14 mouse cellular contexts compared by ENCODE assay signal in genomic region chr11:57601806-57602455, GRCm38 (mm10). TPM values are rescaled to one million over a fixed set of nuclear protein-coding genes. Genes with fewer than 3 reads are reported as not detected.
DNase-seq lines count a peak whose midpoint lies in the region; ATAC-seq and TF ChIP-seq lines count a peak whose summit lies in the region.
"Had no signal": no experiment of that assay in that cellular context is flagged by ENCODE, and none has a peak within 500 bp of the region (broad histone marks: within the 10 kb centered on the region; RNA-seq: fewer than 3 reads in every experiment).

No protein-coding gene starts in this region.

- H3K4me3 ChIP-seq in heart, embryonic 12.5 days, result no peak overlapping the region
- no peak overlapping the region for H3K4me3 ChIP-seq in midbrain, embryonic 12.5 days
- no peak overlapping the region for H3K4me3 ChIP-seq in midbrain, embryonic 11.5 days (ENCODE audit: low read depth, low read length)
- H3K4me3 ChIP-seq in liver, postnatal 0 days (ENCODE audit: low read depth, low read length), result no peak overlapping the region
- H3K4me3 ChIP-seq in hindbrain, embryonic 14.5 days (replicated peaks; ENCODE audit: low read length), result no peak overlapping the region
- H3K4me3 ChIP-seq: embryonic facial prominence, embryonic 15.5 days; megakaryocyte, embryonic 14.5 days had no signal

- ATAC-seq in heart, embryonic 12.5 days (ENCODE audit: insufficient number of reproducible peaks, low FRiP score), result no peak
- ATAC-seq in midbrain, embryonic 12.5 days (ENCODE audit: low FRiP score, low read depth), result no peak
- ATAC-seq in midbrain, embryonic 11.5 days (ENCODE audit: low FRiP score), result no peak
- ATAC-seq in liver, postnatal 0 days, result peak; percentile 50; the same call in 1 of the 2 replicates
- ATAC-seq in hindbrain, embryonic 14.5 days (ENCODE audit: low FRiP score), result no peak
- ATAC-seq: forebrain, embryonic 14.5 days; intestine, embryonic 16.5 days had no signal

- no peak overlapping the region for H3K9ac ChIP-seq in heart, embryonic 12.5 days
- no peak overlapping the region for H3K9ac ChIP-seq in midbrain, embryonic 12.5 days (replicated peaks)
- H3K9ac ChIP-seq in midbrain, embryonic 11.5 days (ENCODE audit: low read length), result no peak overlapping the region
- no peak overlapping the region for H3K9ac ChIP-seq in liver, postnatal 0 days (replicated peaks)
- no peak overlapping the region for H3K9ac ChIP-seq in hindbrain, embryonic 14.5 days
- H3K9ac ChIP-seq: embryonic facial prominence, embryonic 15.5 days had no signal

- peaks cover 13% of the 10 kb centered on the region for H3K27me3 ChIP-seq in heart, embryonic 12.5 days (replicated peaks)
- H3K27me3 ChIP-seq in midbrain, embryonic 12.5 days, result peaks cover 66% of the 10 kb centered on the region
- peaks cover 10% of the 10 kb centered on the region for H3K27me3 ChIP-seq in midbrain, embryonic 11.5 days (ENCODE audit: control insufficient read depth, insufficient read depth, low read length)
- H3K27me3 ChIP-seq in liver, postnatal 0 days (ENCODE audit: insufficient read depth, low read length), result no peaks in the 10 kb centered on the region
- no peaks in the 10 kb centered on the region for H3K27me3 ChIP-seq in hindbrain, embryonic 14.5 days (ENCODE audit: control insufficient read depth, insufficient read depth, low read length)
- H3K27me3 ChIP-seq: embryonic facial prominence, embryonic 15.5 days had no signal

- no peak for TF ChIP-seq CTCF in liver, postnatal 0 days (IDR thresholded peaks at IDR 0.05; ENCODE audit: low read depth)

- H3K4me1 ChIP-seq in heart, embryonic 12.5 days (replicated peaks), result peaks cover 21% of the 10 kb centered on the region
- peaks cover 38% of the 10 kb centered on the region for H3K4me1 ChIP-seq in midbrain, embryonic 12.5 days
- H3K4me1 ChIP-seq in midbrain, embryonic 11.5 days (ENCODE audit: control insufficient read depth, insufficient read depth, low read length), result peaks cover 21% of the 10 kb centered on the region
- no peaks in the 10 kb centered on the region for H3K4me1 ChIP-seq in liver, postnatal 0 days (ENCODE audit: insufficient read depth)
- H3K4me1 ChIP-seq in hindbrain, embryonic 14.5 days (replicated peaks; ENCODE audit: control insufficient read depth, insufficient read depth, low read length), result peaks cover 35% of the 10 kb centered on the region
- H3K4me1 ChIP-seq: megakaryocyte, embryonic 14.5 days had no signal

- H3K36me3 ChIP-seq in heart, embryonic 12.5 days, result no peaks in the 10 kb centered on the region
- no peaks in the 10 kb centered on the region for H3K36me3 ChIP-seq in midbrain, embryonic 12.5 days
- H3K36me3 ChIP-seq in midbrain, embryonic 11.5 days (ENCODE audit: control insufficient read depth, insufficient read depth, low read length), result no peaks in the 10 kb centered on the region
- H3K36me3 ChIP-seq in liver, postnatal 0 days (replicated peaks; ENCODE audit: insufficient read depth, low read length), result no peaks in the 10 kb centered on the region
- no peaks in the 10 kb centered on the region for H3K36me3 ChIP-seq in hindbrain, embryonic 14.5 days (replicated peaks; ENCODE audit: control insufficient read depth, insufficient read depth)
- H3K36me3 ChIP-seq: embryonic facial prominence, embryonic 15.5 days; G1E had no signal

- WGBS in heart, embryonic 12.5 days, result 52% methylated on average over 2 of the region's 2 CpGs
- WGBS in midbrain, embryonic 12.5 days, result 73% methylated on average over 2 of the region's 2 CpGs
- 75% methylated on average over 2 of the region's 2 CpGs for WGBS in midbrain, embryonic 11.5 days
- WGBS in liver, postnatal 0 days (ENCODE audit: insufficient replicate concordance), result 34% methylated on average over 2 of the region's 2 CpGs
- WGBS in hindbrain, embryonic 14.5 days, result 78% methylated on average over 2 of the region's 2 CpGs

- TF ChIP-seq EP300 in liver, postnatal 0 days (IDR thresholded peaks at IDR 0.05; ENCODE audit: low read depth), result no peak

- no peaks in the 10 kb centered on the region for H3K9me3 ChIP-seq in heart, embryonic 12.5 days (replicated peaks)
- no peaks in the 10 kb centered on the region for H3K9me3 ChIP-seq in midbrain, embryonic 12.5 days
- H3K9me3 ChIP-seq in midbrain, embryonic 11.5 days (ENCODE audit: control insufficient read depth, low read length), result no peaks in the 10 kb centered on the region
- no peaks in the 10 kb centered on the region for H3K9me3 ChIP-seq in liver, postnatal 0 days (ENCODE audit: low read length)
- H3K9me3 ChIP-seq in hindbrain, embryonic 14.5 days (ENCODE audit: control insufficient read depth, low read length), result no peaks in the 10 kb centered on the region
- H3K9me3 ChIP-seq: embryonic facial prominence, embryonic 15.5 days; G1E; megakaryocyte, embryonic 14.5 days had no signal

- H3K4me2 ChIP-seq in heart, embryonic 12.5 days, result no peak overlapping the region
- no peak overlapping the region for H3K4me2 ChIP-seq in midbrain, embryonic 12.5 days (replicated peaks)
- H3K4me2 ChIP-seq in midbrain, embryonic 11.5 days, result no peak overlapping the region
- no peak overlapping the region for H3K4me2 ChIP-seq in liver, postnatal 0 days (ENCODE audit: low read depth, low read length)
- no peak overlapping the region for H3K4me2 ChIP-seq in hindbrain, embryonic 14.5 days (replicated peaks)
- H3K4me2 ChIP-seq: embryonic facial prominence, embryonic 15.5 days had no signal

- H3K27ac ChIP-seq in heart, embryonic 12.5 days (ENCODE audit: poor library complexity, severe bottlenecking), result no peak overlapping the region
- H3K27ac ChIP-seq in midbrain, embryonic 12.5 days (replicated peaks), result peak overlapping the region; percentile 78; the same call in 1 of the 2 replicates
- H3K27ac ChIP-seq in midbrain, embryonic 11.5 days (ENCODE audit: low read depth, low read length), result no peak overlapping the region
- no peak overlapping the region for H3K27ac ChIP-seq in liver, postnatal 0 days (ENCODE audit: low read depth)
- no peak overlapping the region for H3K27ac ChIP-seq in hindbrain, embryonic 14.5 days
- H3K27ac ChIP-seq: embryonic facial prominence, embryonic 15.5 days had no signal

- peak; percentile 92 for DNase-seq in heart, adult 11 months
- no peak for DNase-seq in midbrain, embryonic 11.5 days (ENCODE audit: low spot score, missing footprints)
- no peak for DNase-seq in liver, postnatal 0 days
- DNase-seq in embryo, embryonic 10.5 days (ENCODE audit: low spot score), result no peak
- DNase-seq in hindbrain, embryonic 14.5 days (ENCODE audit: low spot score), result no peak
- DNase-seq: kidney, postnatal 10 days; thymus, postnatal 25 days had no signal

RNA-seq across cellular contexts. Expression of gene Galnt10, which starts 43.3 kb away (rescaled TPM):
- 15.9 and 16.5 TPM in 2 replicates for polyA plus RNA-seq in heart, embryonic 12.5 days (2016; fragmentation: Nextera tagmentation; extraction: Ambion mirVana)
- 25.8 and 26.6 TPM in 2 replicates for polyA plus RNA-seq in midbrain, embryonic 12.5 days (2016; fragmentation: Nextera tagmentation; extraction: Ambion mirVana)
- 12.1 and 13.9 TPM in 2 replicates for polyA plus RNA-seq in midbrain, embryonic 11.5 days (2014; fragmentation: Nextera tagmentation; extraction: Ambion mirVana)
- 6.5 and 8.2 TPM in 2 replicates for polyA plus RNA-seq in liver, postnatal 0 days (2015; fragmentation: Nextera tagmentation; extraction: Ambion mirVana)
- polyA plus RNA-seq in hindbrain, embryonic 14.5 days (2014; fragmentation: Nextera tagmentation; extraction: Ambion mirVana), result 8.8 and 9.8 TPM in 2 replicates
